Mouse (Mus musculus) embryo, embryonic 11.5 days (tissue): ENCODE results near the gene Pigk.

Experiments used
- DNase-seq: peaks from one replicate; pipeline ENCODE4 v3.0.0-alpha.2; 2012; ENCODE audit warnings: low read depth, low spot score

The Pigk gene

DNA sequence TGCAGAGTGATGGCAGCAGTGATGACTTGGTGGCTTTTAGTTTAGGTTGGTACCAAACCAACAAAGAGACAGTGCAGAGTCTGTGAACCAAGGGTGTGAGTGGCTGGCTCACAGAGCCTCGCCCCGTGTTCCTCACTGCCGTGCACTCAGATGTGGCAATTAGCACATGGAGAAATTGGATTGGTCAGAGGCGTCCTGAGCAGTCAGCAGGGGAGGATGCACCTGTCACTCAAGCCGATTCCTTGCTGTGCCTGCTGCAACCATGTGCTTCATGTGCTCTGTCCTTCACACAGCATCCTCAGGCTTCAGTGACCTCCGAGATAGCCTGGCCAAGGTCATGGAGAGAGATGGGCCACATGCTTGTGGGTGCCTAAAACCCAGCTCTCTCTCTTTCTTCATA is 14.3 kb downstream of the Pigk start:
- no peak for DNase-seq

DNA sequence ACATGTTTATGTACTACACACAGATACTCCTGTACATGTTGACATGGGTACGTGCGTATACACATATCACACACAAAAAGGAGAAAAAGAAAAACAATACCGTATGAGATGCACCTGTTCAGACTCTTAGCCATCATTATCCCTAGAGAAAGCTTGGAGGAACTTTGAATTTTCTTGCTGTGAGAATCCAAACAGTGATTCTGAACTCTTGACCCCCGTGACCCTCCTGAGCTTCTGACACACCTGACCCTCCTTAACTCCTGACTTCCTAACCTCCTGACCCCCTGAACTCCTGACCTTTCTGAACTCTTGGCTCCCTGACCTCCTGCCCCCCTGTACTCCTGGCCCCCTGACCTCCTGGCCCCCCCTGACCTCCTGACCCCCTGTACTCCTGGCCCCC is 19.1 kb downstream of the Pigk start:
- no peak for DNase-seq

GRCm38 (mm10) chr3:152733513-152733912 is 19.6 kb downstream of the Pigk start:
- DNase-seq = no peak

- no peak for DNase-seq
Observed at GRCm38 (mm10) chr3:152734100-152734499, 20.2 kb downstream of the Pigk start.

- DNase-seq = no peak
Observed at GRCm38 (mm10) chr3:152735601-152736250, 21.8 kb downstream of the Pigk start.

DNA sequence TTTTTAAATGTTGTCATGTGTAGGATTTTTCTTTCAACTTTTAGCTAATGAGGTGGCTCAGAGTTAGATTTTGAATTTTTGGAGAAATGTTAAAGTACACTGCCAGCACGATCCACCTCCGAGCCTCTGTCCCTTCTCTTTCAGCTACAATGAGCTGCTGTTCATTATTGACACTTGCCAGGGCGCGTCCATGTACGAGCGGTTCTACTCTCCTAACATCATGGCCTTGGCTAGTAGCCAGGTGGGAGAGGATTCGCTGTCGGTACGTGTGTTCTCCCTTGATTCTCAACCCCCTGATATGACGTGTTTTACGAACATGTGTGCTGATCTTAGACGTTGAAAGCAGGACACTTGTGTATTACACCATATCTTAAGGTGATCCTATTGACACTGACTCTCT is 30.4 kb downstream of the Pigk start:
- no peak for DNase-seq

DNA sequence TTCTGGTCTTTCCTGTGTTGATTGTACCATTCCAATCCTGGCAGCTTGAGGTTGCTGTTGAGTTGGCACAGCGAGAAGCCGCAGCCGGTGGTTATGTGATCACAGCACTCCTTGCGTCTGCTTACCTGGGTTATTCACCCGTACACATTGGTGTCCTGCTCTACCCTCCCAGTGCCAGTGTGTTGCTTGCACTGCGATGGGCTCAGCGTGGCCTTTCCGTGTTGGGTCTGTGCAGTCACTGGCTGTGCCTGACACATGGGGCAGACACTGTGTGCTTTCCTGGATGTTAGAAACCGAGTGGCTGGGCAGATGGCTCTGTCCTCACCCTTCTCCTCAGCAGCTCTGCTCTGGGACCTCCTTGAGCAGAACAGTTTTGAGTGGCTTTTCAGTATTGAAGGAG is 31.7 kb downstream of the Pigk start:
- DNase-seq = no peak

DNA sequence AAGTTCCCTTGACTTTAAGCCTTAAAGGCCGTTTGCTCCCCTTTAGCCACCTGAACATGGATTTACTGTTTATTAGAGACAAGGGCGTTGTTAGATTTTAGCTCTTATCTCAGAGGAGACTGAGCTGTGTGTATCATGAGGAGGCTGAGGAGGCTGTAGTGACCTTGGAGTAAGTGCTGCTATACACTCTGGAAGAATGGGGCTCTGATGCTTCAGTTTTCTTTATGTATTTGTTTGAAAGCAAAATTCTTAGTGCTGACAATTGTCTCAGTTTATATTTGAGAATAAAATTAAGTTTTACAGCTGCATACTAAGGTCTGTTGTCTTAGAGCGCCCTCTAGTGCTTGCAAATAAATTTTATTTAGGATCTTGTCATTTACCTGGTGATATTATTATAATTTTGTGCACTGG is 35.6 kb downstream of the Pigk start:
- DNase-seq = peak; percentile 51

DNA sequence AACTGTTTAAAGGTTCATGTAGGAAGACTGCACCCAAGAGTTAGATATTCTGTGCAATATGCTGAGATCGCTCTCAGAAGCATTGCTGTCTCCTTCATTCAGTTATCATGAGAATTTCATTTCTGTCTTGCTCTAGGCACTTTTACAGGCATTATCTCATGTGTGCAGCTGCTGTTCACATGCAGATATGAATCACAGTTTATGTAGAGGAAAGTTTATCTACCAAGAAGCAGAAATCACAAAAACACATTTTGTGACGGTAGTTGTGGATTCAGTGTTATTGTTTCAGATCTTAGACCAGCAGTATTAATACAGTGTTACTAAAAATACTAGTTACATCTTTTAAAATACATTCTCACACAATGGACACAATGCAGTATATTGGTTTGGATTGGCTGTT is 36.0 kb downstream of the Pigk start:
- no peak for DNase-seq

- no peak for DNase-seq
Observed at GRCm38 (mm10) chr3:152752911-152753310, 39.0 kb downstream of the Pigk start.

- DNase-seq = no peak
Observed at GRCm38 (mm10) chr3:152753345-152753744, 39.4 kb downstream of the Pigk start.

- DNase-seq = no peak
Observed at GRCm38 (mm10) chr3:152753920-152754764, 40.2 kb downstream of the Pigk start.

DNA sequence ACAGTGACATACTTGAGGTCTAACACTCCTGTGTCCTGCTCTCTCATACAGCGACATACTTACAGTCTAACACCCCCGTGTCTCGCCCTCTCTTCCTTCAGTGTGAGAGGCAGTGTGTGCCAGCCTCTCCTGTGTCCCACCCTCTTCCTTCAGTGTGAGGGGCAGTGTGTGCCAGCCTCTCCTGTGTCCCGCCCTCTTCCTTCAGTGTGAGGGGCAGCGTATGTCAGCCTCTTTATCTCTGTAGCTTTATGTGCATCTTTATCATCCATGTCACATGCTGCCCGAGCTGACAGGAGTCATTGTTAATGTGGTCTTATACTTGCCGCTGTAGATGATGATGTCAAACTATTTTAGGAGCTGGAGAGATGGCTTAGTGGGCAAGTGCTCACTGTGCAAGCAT is 41.6 kb downstream of the Pigk start:
- no peak for DNase-seq

GRCm38 (mm10) chr3:152756896-152757295 is 43.0 kb downstream of the Pigk start:
- DNase-seq = no peak

DNA sequence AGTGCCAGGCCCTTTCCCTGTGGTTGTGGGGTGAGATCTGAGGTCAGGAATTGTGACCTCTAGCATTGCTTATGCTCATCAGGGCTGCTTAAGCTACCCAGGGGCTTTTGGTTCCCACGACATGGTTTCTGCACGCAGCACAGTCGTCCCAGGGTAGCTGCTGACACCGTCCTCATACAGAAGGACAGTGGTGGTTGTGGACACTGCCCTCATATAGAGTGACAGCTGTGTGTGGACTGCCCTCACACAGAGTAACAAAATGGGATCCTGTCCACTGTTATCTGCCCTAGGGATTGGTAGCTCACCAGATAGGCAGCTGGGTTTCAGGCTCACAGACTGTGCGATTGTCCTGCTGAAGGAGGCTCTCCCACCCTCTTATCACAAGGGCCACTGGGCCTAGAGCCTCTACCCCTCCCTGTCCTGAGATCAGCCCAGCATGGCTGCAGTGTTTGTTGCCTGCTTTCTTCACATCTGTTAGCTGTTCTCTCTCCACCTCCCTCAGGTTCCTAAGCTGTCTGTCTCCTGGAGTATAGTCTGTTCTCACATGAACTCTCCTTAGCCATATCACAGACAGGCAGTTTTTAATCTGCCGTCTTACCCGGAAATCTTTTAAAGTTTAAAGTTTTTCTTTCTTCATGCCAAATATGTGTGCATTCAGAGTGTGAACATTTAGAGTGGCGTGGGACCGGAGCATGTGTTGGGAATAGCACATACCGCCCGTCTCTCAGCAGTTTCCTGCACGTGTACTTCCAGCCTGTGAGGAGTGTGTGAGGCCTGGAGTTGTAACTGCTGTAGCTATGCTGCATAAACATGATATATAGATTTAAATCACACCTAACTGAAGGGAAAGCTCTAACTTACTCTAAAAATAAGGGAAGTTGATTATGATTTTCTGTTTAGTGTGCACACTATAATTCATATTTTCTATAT is 43.8 kb downstream of the Pigk start:
- no peak for DNase-seq

DNA sequence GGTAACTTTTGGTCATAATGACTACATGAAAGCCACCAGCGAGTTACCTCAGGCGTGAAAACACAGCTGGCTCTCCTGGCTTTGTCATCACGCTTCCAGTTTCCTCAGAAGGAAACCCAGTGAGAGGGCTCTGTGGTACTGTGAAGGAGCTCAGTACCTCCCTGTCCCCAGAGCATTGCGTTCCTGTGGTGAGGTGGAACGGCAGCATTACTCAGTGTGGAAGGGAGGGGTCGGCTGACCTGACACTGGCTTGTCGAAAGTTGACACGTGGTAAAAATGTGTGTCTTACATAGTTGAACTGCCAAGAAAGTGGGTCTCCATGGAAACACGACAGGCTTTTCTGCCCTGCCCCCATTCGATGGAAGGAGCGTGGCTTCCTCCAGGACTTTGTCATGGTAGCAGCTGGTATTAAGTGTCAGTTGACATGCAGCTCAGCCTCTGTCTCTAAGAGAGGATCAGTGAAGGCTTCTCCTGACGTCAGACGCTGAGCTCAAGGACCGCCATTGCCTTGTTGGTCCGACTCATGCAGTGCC is 44.7 kb downstream of the Pigk start:
- no peak for DNase-seq

DNA sequence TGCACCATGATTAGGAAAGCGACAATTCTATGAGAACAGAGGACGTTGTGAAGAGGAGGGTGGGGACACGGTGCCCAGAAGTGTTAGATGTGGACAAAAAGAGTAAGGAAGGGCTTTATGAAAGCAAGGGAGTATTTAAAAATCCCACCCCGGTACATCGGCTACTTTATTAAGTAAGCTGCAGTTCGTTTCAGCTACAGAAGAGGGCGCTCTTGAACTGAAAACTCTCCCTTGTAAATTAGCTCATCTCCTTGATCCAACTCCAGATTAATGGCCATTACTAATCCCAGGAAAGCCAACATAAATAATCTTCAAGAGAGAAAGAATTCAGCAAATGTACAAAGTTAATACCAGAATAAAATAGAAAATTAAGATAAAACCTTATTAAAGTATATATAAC is 47.2 kb downstream of the Pigk start:
- no peak for DNase-seq

- no peak for DNase-seq
Observed at GRCm38 (mm10) chr3:152761661-152762060, 47.8 kb downstream of the Pigk start.

GRCm38 (mm10) chr3:152762302-152762701 is 48.4 kb downstream of the Pigk start:
- no peak for DNase-seq

GRCm38 (mm10) chr3:152763139-152763882 is 49.4 kb downstream of the Pigk start:
- no peak for DNase-seq
